Mouse (Mus musculus) midbrain, postnatal 0 days (tissue): Measurements from ENCODE around the gene Cmtm1. TPM values are rescaled to one million over a fixed set of nuclear protein-coding genes. Genes with fewer than 3 reads are reported as not detected.
A peak's percentile ranks its signal among the peaks of the same experiment; 100 is the strongest.
"Not testable (repeated sequence)": the region's sequence is repeated elsewhere in the genome, so short reads cannot be mapped to it uniquely, and the experiment has no call there.

ENCODE experiments used
- ATAC-seq: fragments of 200-750 bp; cut with Nextera tagmentation; 2 replicates; pipeline ENCODE4 v1.8.0; 2017; ENCODE audit warnings: moderate number of reproducible peaks, mild to moderate bottlenecking, moderate TSS enrichment, moderate library complexity; ENCODE audit not compliant: low FRiP score
- DNase-seq: peaks from one replicate; pipeline ENCODE4 v3.0.0-alpha.2; 2015; ENCODE audit warnings: low spot score
- H3K27ac ChIP-seq: fragments of 300-500 bp; sonication (generic); 2 replicates; pipeline ENCODE4 v1.5.1; 2014; ENCODE audit warnings: low read depth, mild to moderate bottlenecking, low read length, mixed read lengths
- H3K27me3 ChIP-seq: fragments of 300-500 bp; sonication (generic); 2 replicates; pipeline ENCODE4 v1.6.1; 2014; ENCODE audit warnings: low read length, control low read depth, mixed read lengths; ENCODE audit not compliant: insufficient read depth
- H3K36me3 ChIP-seq: fragments of 300-500 bp; sonication (generic); 2 replicates; pipeline ENCODE4 v1.6.1; 2014; ENCODE audit warnings: low read length, control low read depth, mixed read lengths; ENCODE audit not compliant: insufficient read depth
- H3K4me1 ChIP-seq: fragments of 300-500 bp; sonication (generic); 2 replicates; pipeline ENCODE4 v1.6.1; 2014; ENCODE audit warnings: mild to moderate bottlenecking, control low read depth, antibody characterized with exemption, low read length, mixed read lengths; ENCODE audit not compliant: insufficient read depth
- H3K4me2 ChIP-seq: fragments of 300-500 bp; sonication (generic); 2 replicates; pipeline ENCODE4 v1.6.1; 2014; ENCODE audit warnings: low read depth, mild to moderate bottlenecking, low read length, mixed read lengths; ENCODE audit not compliant: poor library complexity, severe bottlenecking
- H3K4me3 ChIP-seq: fragments of 300-500 bp; sonication (generic); 2 replicates; pipeline ENCODE4 v1.5.1; 2014; ENCODE audit warnings: low read depth, mild to moderate bottlenecking, low read length, moderate library complexity
- H3K9ac ChIP-seq: fragments of 300-500 bp; sonication (generic); replicated peaks from 2 replicates; pipeline ENCODE4 v1.6.1; 2014; ENCODE audit warnings: mild to moderate bottlenecking, low read length, moderate library complexity, mixed read lengths; ENCODE audit not compliant: poor library complexity, severe bottlenecking
- H3K9me3 ChIP-seq: fragments of 300-500 bp; sonication (generic); 2 replicates; pipeline ENCODE4 v1.6.1; 2016; ENCODE audit warnings: low read length, control low read depth
- CTCF ChIP-seq: IDR thresholded peaks from 2 replicates; pipeline ENCODE4 v1.5.1; 2016; ENCODE audit warnings: antibody characterized with exemption, mild to moderate bottlenecking
- WGBS: fragments of 180-500 bp; shearing (Covaris S2); extraction: QIAGEN DNeasy Blood & Tissue Kit; methylation state at CpG from one replicate; pipeline ENCODE4 v1.1.7; 2014; 5-methylcytosine and 5-hydroxymethylcytosine counted together
- polyA plus RNA-seq: library from polyadenylated mRNA; unstranded; fragments of >200 nt; fragmentation: Nextera tagmentation; extraction: Ambion mirVana; gene quantifications from 2 replicates; pipeline ENCODE4 v1.2.1, GENCODE M21; 2015
- total RNA-seq: library from RNA; depleted of rRNA; stranded (reverse); fragments of >200 nt; gene quantifications from 2 replicates; pipeline ENCODE4 v1.2.3, GENCODE M21; 2014

The Cmtm1 gene
- total and polyA plus RNA-seq, 2 experiments from 2014 or later: not detected

DNA sequence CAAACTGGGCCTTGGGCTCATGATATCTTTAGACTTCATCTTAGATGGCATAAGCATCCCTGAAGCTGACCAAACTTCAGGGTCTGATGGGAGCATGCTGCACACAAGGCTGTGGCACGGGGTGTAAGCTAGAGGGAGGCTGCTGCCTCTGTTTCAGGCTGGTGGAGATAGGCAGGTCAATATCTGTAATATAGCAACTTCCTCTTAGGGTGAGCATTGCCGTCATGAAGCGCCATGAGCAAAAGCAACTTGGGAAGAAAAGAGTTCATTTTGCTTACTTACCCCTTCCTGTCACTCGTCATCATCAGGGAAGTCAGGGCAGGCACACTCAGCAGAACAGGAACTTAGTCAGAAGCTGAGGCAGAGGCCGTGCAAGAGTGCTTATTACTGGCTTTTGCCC, 23.8 kb upstream of the Cmtm1 start:
- no peaks in the 10 kb centered on the region for H3K27me3 ChIP-seq
- H3K36me3 ChIP-seq: no peaks in the 10 kb centered on the region
- WGBS: 80% methylated on average over 5 of the region's 5 CpGs
- H3K4me2 ChIP-seq: no peak overlapping the region
- TF ChIP-seq CTCF: no peak
- no peak overlapping the region for H3K4me3 ChIP-seq
- no peak overlapping the region for H3K27ac ChIP-seq
- no peak for DNase-seq
- H3K9ac ChIP-seq: no peak overlapping the region
- H3K9me3 ChIP-seq: no peaks in the 10 kb centered on the region
- ATAC-seq: no peak
- H3K4me1 ChIP-seq: no peaks in the 10 kb centered on the region

GRCm38 (mm10) chr8:104332665-104333631, 23.0 kb upstream of the Cmtm1 start:
- no peak for ATAC-seq
- 80% methylated on average over 5 of the region's 5 CpGs for WGBS
- Histone ChIP-seq H3K4me1 (no peaks in the 10 kb centered on the region), H3K36me3 (no peaks in the 10 kb centered on the region), H3K27me3 (no peaks in the 10 kb centered on the region), H3K27ac (no peak overlapping the region), H3K4me2 (no peak overlapping the region), H3K9me3 (no peaks in the 10 kb centered on the region), H3K4me3 (no peak overlapping the region), H3K9ac (no peak overlapping the region)
- TF ChIP-seq CTCF: no peak
- no peak for DNase-seq

- not testable (repeated sequence) for H3K4me2 ChIP-seq, H3K9ac ChIP-seq, DNase-seq, ATAC-seq, H3K4me1 ChIP-seq, H3K36me3 ChIP-seq, H3K9me3 ChIP-seq, H3K27me3 ChIP-seq, H3K27ac ChIP-seq, H3K4me3 ChIP-seq
- 92% methylated on average over 12 of the region's 12 CpGs for WGBS
These were observed 12.0 kb upstream of the Cmtm1 start, which contains the start of gene Cmtm2b for GRCm38 (mm10) chr8:104321930-104322329. Cmtm2b (plus strand) TSS chr8:104322230.

DNA sequence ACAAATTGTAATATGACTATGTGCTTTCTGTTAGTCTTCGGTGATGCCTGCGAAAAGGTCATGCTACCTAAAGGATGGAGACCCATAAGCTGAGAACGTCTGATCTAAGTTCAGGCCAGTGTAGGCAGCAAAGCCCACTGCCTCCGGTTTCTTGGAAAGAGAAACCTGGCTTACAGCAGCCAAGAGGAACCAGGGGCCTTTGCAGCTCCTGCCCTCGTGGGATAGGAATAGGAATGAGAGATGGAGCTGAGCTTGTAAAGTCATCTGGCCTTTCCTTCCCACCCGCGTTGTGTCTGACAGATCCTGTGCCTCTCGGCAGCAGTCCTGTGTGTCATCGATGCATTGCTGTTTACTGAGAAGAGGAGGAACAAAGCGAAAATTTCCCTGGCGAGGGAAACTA, 11.3 kb upstream of the Cmtm1 start, which contains the start of gene Gm11020:
TSS of gene Gm11020 (plus strand) at position 301 of the 400 bp plus-strand sequence.
- not testable (repeated sequence) for H3K4me1 ChIP-seq, H3K4me3 ChIP-seq, H3K36me3 ChIP-seq, H3K9ac ChIP-seq, ATAC-seq, DNase-seq, H3K9me3 ChIP-seq, H3K27ac ChIP-seq, H3K27me3 ChIP-seq, H3K4me2 ChIP-seq
- WGBS: 85% methylated on average over 8 of the region's 11 CpGs

DNA sequence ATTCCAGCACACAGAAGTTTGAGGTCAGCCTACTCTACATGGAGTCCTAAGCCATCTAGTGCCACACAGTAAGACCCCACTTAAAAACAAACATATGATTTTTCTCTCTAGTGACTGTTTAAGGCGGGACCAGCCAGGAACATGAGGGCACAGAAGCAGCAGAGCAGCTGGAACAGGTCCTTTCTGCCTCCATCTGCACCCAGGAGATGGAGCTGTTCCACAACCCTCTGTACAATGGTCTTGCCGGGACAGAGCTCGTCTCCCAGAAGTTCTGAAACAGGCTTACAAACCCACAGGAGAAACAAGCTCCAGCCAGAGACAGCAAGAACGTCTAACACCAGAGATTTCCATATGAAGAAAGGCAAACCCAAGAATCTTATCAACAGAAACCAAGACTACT, 3.4 kb upstream of the Cmtm1 start:
- TF ChIP-seq CTCF: peak; percentile 38
- DNase-seq: no peak
- 73% methylated on average over 4 of the region's 4 CpGs for WGBS

DNA sequence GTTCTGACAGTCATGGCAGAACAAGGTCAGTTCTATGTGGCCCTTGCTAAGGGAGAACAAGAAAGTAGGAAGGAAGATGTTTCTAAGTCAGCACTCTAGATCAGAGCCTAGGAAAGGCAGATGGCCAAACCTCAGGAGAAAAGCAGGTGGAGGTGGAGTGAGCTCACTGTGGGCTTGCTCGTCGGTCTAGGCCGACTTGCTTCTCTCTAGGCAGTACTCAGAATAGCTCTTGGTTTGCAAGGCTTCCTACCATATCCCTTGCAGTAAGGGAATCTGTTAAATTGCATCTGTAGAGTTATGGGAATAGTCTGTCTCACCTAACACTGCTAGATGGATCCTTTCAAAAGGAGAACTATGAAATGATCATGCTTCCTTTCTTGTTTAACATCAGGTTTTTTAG, 2.1 kb upstream of the Cmtm1 start:
- WGBS: 82% methylated on average over 3 of the region's 3 CpGs
- H3K4me3 ChIP-seq, H3K9me3 ChIP-seq, H3K27ac ChIP-seq, H3K4me1 ChIP-seq, H3K27me3 ChIP-seq, H3K36me3 ChIP-seq, H3K9ac ChIP-seq, H3K4me2 ChIP-seq, ATAC-seq, DNase-seq: not testable (repeated sequence)

More for the DNA sequence above, 3.4 kb upstream of the Cmtm1 start:
- no peak overlapping the region for H3K4me2 ChIP-seq
- ATAC-seq: no peak
- no peak overlapping the region for H3K4me3 ChIP-seq
- H3K9me3 ChIP-seq: no peaks in the 10 kb centered on the region
- no peaks in the 10 kb centered on the region for H3K27me3 ChIP-seq
- H3K4me1 ChIP-seq: no peaks in the 10 kb centered on the region
- no peak overlapping the region for H3K9ac ChIP-seq
- no peak overlapping the region for H3K27ac ChIP-seq
- H3K36me3 ChIP-seq: no peaks in the 10 kb centered on the region

GRCm38 (mm10) chr8:104308341-104308740, 1.6 kb downstream of the Cmtm1 start:
- H3K27ac ChIP-seq, ATAC-seq, H3K4me3 ChIP-seq, H3K4me1 ChIP-seq, H3K36me3 ChIP-seq, H3K27me3 ChIP-seq, DNase-seq, H3K4me2 ChIP-seq, H3K9me3 ChIP-seq, H3K9ac ChIP-seq: not testable (repeated sequence)
- 75% methylated on average over 6 of the region's 6 CpGs for WGBS
